Mouse (Mus musculus) limb, embryonic 11.5 days (tissue): Measurements from ENCODE around the gene Carmil3. TPM values are rescaled to one million over a fixed set of nuclear protein-coding genes. Genes with fewer than 3 reads are reported as not detected.

Source experiments
- ATAC-seq: fragments of 200-750 bp; cut with Nextera tagmentation; 2 replicates; pipeline ENCODE4 v1.8.0; 2017; ENCODE audit warnings: low read depth; ENCODE audit not compliant: insufficient number of reproducible peaks, low FRiP score, low TSS enrichment
- DNase-seq: peaks from one replicate; pipeline ENCODE4 v3.0.0-alpha.2; 2015; ENCODE audit warnings: low spot score
- H3K27ac ChIP-seq: fragments of 300-500 bp; sonication (generic); replicated peaks from 2 replicates; pipeline ENCODE4 v1.5.1; 2014; ENCODE audit warnings: low read depth, mild to moderate bottlenecking, low read length
- H3K27me3 ChIP-seq: fragments of 300-500 bp; sonication (generic); 2 replicates; pipeline ENCODE4 v1.6.1; 2014; ENCODE audit warnings: mild to moderate bottlenecking, low read length, mixed read lengths; ENCODE audit not compliant: control insufficient read depth, insufficient read depth
- H3K36me3 ChIP-seq: fragments of 300-500 bp; sonication (generic); 2 replicates; pipeline ENCODE4 v1.6.1; 2014; ENCODE audit warnings: mild to moderate bottlenecking, low read length, moderate library complexity, mixed read lengths; ENCODE audit not compliant: control insufficient read depth, insufficient read depth
- H3K4me1 ChIP-seq: fragments of 300-500 bp; sonication (generic); 2 replicates; pipeline ENCODE4 v1.6.1; 2014; ENCODE audit warnings: low read length, mixed read lengths; ENCODE audit not compliant: control insufficient read depth, insufficient read depth
- H3K4me2 ChIP-seq: fragments of 300-500 bp; sonication (generic); 2 replicates; pipeline ENCODE4 v1.6.1; 2014; ENCODE audit warnings: low read depth, mild to moderate bottlenecking, moderate library complexity; ENCODE audit not compliant: severe bottlenecking
- H3K4me3 ChIP-seq: fragments of 300-500 bp; sonication (generic); 2 replicates; pipeline ENCODE4 v1.5.1; 2014; ENCODE audit warnings: low read depth, low read length
- H3K9ac ChIP-seq: fragments of 300-500 bp; sonication (generic); 2 replicates; pipeline ENCODE4 v1.6.1; 2014; ENCODE audit warnings: mild to moderate bottlenecking, low read length
- H3K9me3 ChIP-seq: fragments of 300-500 bp; sonication (generic); 2 replicates; pipeline ENCODE4 v1.6.1; 2016; ENCODE audit warnings: low read length; ENCODE audit not compliant: control insufficient read depth
- WGBS: fragments of 180-500 bp; shearing (Covaris S2); extraction: QIAGEN DNeasy Blood & Tissue Kit; methylation state at CpG from one replicate; pipeline ENCODE4 v1.1.7; 2014; 5-methylcytosine and 5-hydroxymethylcytosine counted together
- polyA plus RNA-seq: library from polyadenylated mRNA; unstranded; fragments of >200 nt; fragmentation: Nextera tagmentation; extraction: Ambion mirVana; gene quantifications from 2 replicates; pipeline ENCODE4 v1.2.1, GENCODE M21; 2014

Carmil3 gene
- polyA plus RNA-seq, 1 experiment from 2014 or later = 3.0 TPM

- no peak for ATAC-seq
- Histone ChIP-seq H3K27me3 (peaks cover 8% of the 10 kb centered on the region), H3K27ac (no peak overlapping the region)
Observed at GRCm38 (mm10) chr14:55515846-55516245, 25.4 kb downstream of the Carmil3 start.

GRCm38 (mm10) chr14:55518897-55519296 is 28.4 kb downstream of the Carmil3 start:
- ATAC-seq (no peak), DNase-seq (no peak)
- 43% methylated on average over 2 of the region's 2 CpGs for WGBS
- H3K27me3 ChIP-seq = peaks cover 20% of the 10 kb centered on the region
- H3K9ac ChIP-seq = no peak overlapping the region
- H3K36me3 ChIP-seq = no peaks in the 10 kb centered on the region
- H3K27ac ChIP-seq = no peak overlapping the region
- no peak overlapping the region for H3K4me2 ChIP-seq
- H3K9me3 ChIP-seq = no peaks in the 10 kb centered on the region
- H3K4me1 ChIP-seq = no peaks in the 10 kb centered on the region
- H3K4me3 ChIP-seq = no peak overlapping the region

More at GRCm38 (mm10) chr14:55515846-55516245, 25.4 kb downstream of the Carmil3 start:
- Histone ChIP-seq H3K4me2 (no peak overlapping the region), H3K4me3 (no peak overlapping the region), H3K4me1 (no peaks in the 10 kb centered on the region), H3K36me3 (no peaks in the 10 kb centered on the region), H3K9me3 (no peaks in the 10 kb centered on the region), H3K9ac (no peak overlapping the region)
- 92% methylated on average over 4 of the region's 4 CpGs for WGBS
- no peak for DNase-seq

GRCm38 (mm10) chr14:55519604-55520003 is 29.2 kb downstream of the Carmil3 start:
- H3K36me3 ChIP-seq = no peaks in the 10 kb centered on the region
- H3K9ac ChIP-seq = no peak overlapping the region
- no peak overlapping the region for H3K27ac ChIP-seq
- DNase-seq (no peak), ATAC-seq (no peak)
- 62% methylated on average over 4 of the region's 4 CpGs for WGBS
- H3K4me2 ChIP-seq = no peak overlapping the region
- no peaks in the 10 kb centered on the region for H3K9me3 ChIP-seq
- peaks cover 20% of the 10 kb centered on the region for H3K27me3 ChIP-seq
- H3K4me3 ChIP-seq = no peak overlapping the region
- no peaks in the 10 kb centered on the region for H3K4me1 ChIP-seq

- Histone ChIP-seq H3K4me1 (no peaks in the 10 kb centered on the region), H3K9ac (no peak overlapping the region), H3K9me3 (no peaks in the 10 kb centered on the region), H3K4me2 (peak overlapping the region; percentile 84), H3K27ac (no peak overlapping the region), H3K4me3 (peak overlapping the region; percentile 43), H3K27me3 (peaks cover 20% of the 10 kb centered on the region), H3K36me3 (no peaks in the 10 kb centered on the region)
- ATAC-seq (peak; percentile 35; the same call in 1 of the 2 replicates), DNase-seq (peak; percentile 55)
- WGBS = under 1% methylated on average over 61 of the region's 61 CpGs
Observed at GRCm38 (mm10) chr14:55520451-55521361, 30.3 kb downstream of the Carmil3 start.

- H3K4me2 ChIP-seq = no peak overlapping the region
- ATAC-seq (no peak), DNase-seq (no peak)
- peaks cover 20% of the 10 kb centered on the region for H3K27me3 ChIP-seq
- no peak overlapping the region for H3K27ac ChIP-seq
- no peak overlapping the region for H3K4me3 ChIP-seq
- H3K9me3 ChIP-seq = no peaks in the 10 kb centered on the region
- WGBS = 63% methylated on average over 4 of the region's 4 CpGs
- no peaks in the 10 kb centered on the region for H3K36me3 ChIP-seq
- H3K9ac ChIP-seq = no peak overlapping the region
- no peaks in the 10 kb centered on the region for H3K4me1 ChIP-seq
Observed at GRCm38 (mm10) chr14:55524062-55524461, 33.6 kb downstream of the Carmil3 start.

- Histone ChIP-seq H3K36me3 (no peaks in the 10 kb centered on the region), H3K9me3 (no peaks in the 10 kb centered on the region), H3K4me2 (no peak within 1 kb of the TSS), H3K27ac (no peak within 1 kb of the TSS), H3K4me3 (no peak within 1 kb of the TSS), H3K27me3 (peaks cover 20% of the 10 kb centered on the region), H3K9ac (no peak within 1 kb of the TSS), H3K4me1 (no peaks in the 10 kb centered on the region)
- DNase-seq (no peak), ATAC-seq (no peak)
- 15% methylated on average over 8 of the region's 8 CpGs for WGBS
Observed at GRCm38 (mm10) chr14:55524785-55525184, 34.3 kb downstream of the Carmil3 start, which contains the start of gene Nrl. Gene Nrl (minus strand): TSS chr14:55524981.

GRCm38 (mm10) chr14:55526674-55527073 is 36.2 kb downstream of the Carmil3 start:
- Histone ChIP-seq H3K9ac (no peak overlapping the region), H3K27ac (no peak overlapping the region), H3K4me1 (no peaks in the 10 kb centered on the region), H3K9me3 (no peaks in the 10 kb centered on the region), H3K4me2 (no peak overlapping the region), H3K36me3 (no peaks in the 10 kb centered on the region), H3K4me3 (no peak overlapping the region), H3K27me3 (peaks cover 9% of the 10 kb centered on the region; the same call in 1 of the 2 replicates)
- DNase-seq (no peak), ATAC-seq (no peak)
- WGBS = 82% methylated on average over 2 of the region's 2 CpGs

GRCm38 (mm10) chr14:55527940-55528339 is 37.5 kb downstream of the Carmil3 start:
- ATAC-seq = no peak
- no peaks in the 10 kb centered on the region for H3K9me3 ChIP-seq
- no peak overlapping the region for H3K27ac ChIP-seq
- no peak overlapping the region for H3K9ac ChIP-seq
- 24% methylated on average over 3 of the region's 3 CpGs for WGBS
- peak; percentile 43 for DNase-seq
- H3K4me2 ChIP-seq = no peak overlapping the region
- H3K36me3 ChIP-seq = no peaks in the 10 kb centered on the region
- no peaks in the 10 kb centered on the region for H3K4me1 ChIP-seq
- no peak overlapping the region for H3K4me3 ChIP-seq
- H3K27me3 ChIP-seq = no peaks in the 10 kb centered on the region; the same call in 1 of the 2 replicates
